Mouse (Mus musculus) liver, embryonic 15.5 days (tissue): ENCODE measurements around the gene Mrtfb. TPM values are rescaled to one million over a fixed set of nuclear protein-coding genes. Genes with fewer than 3 reads are reported as not detected.
"Not testable (repeated sequence)": the region's sequence is repeated elsewhere in the genome, so short reads cannot be mapped to it uniquely, and the experiment has no call there.

ENCODE experiments used
- ATAC-seq: fragments of 200-750 bp; cut with Nextera tagmentation; 2 replicates; pipeline ENCODE4 v1.8.0; 2017; ENCODE audit warnings: moderate number of reproducible peaks, mild to moderate bottlenecking, moderate library complexity; ENCODE audit not compliant: insufficient read depth
- H3K27ac ChIP-seq: fragments of 300-500 bp; sonication (generic); replicated peaks from 2 replicates; pipeline ENCODE4 v1.5.1; 2015; ENCODE audit warnings: mild to moderate bottlenecking, inconsistent platforms
- H3K27me3 ChIP-seq: fragments of 300-500 bp; sonication (generic); 2 replicates; pipeline ENCODE4 v1.6.1; 2015; ENCODE audit warnings: mild to moderate bottlenecking, inconsistent platforms
- H3K36me3 ChIP-seq: fragments of 300-500 bp; sonication (generic); replicated peaks from 2 replicates; pipeline ENCODE4 v1.6.1; 2015; ENCODE audit warnings: moderate library complexity, mild to moderate bottlenecking, inconsistent platforms
- H3K4me1 ChIP-seq: fragments of 300-500 bp; sonication (generic); replicated peaks from 2 replicates; pipeline ENCODE4 v1.6.1; 2015; ENCODE audit warnings: inconsistent platforms
- H3K4me2 ChIP-seq: fragments of 300-500 bp; sonication (generic); 2 replicates; pipeline ENCODE4 v1.6.1; 2015; ENCODE audit warnings: moderate library complexity, mild to moderate bottlenecking, inconsistent platforms
- H3K4me3 ChIP-seq: fragments of 300-500 bp; sonication (generic); replicated peaks from 2 replicates; pipeline ENCODE4 v1.5.1; 2015; ENCODE audit warnings: mild to moderate bottlenecking, inconsistent platforms
- H3K9ac ChIP-seq: fragments of 300-500 bp; sonication (generic); 2 replicates; pipeline ENCODE4 v1.6.1; 2015; ENCODE audit warnings: moderate library complexity, mild to moderate bottlenecking, inconsistent platforms
- H3K9me3 ChIP-seq: fragments of 300-500 bp; sonication (generic); replicated peaks from 2 replicates; pipeline ENCODE4 v1.6.1; 2016; ENCODE audit warnings: inconsistent platforms
- WGBS: fragments of 180-500 bp; shearing (Covaris S2); methylation state at CpG from one replicate; pipeline ENCODE4 v1.1.7; 2015; ENCODE audit warnings: mixed read lengths; ENCODE audit not compliant: insufficient replicate concordance; 5-methylcytosine and 5-hydroxymethylcytosine counted together
- polyA plus RNA-seq: library from polyadenylated mRNA; unstranded; fragments of >200 nt; fragmentation: Nextera tagmentation; extraction: Ambion mirVana; gene quantifications from 2 replicates; pipeline ENCODE4 v1.2.1, GENCODE M21; 2015

The Mrtfb gene
- polyA plus RNA-seq, 1 experiment from 2014 or later: 3.3 TPM

GRCm38 (mm10) chr16:13276709-13277399 lies 20.6 kb downstream of the Mrtfb start:
- ATAC-seq: no peak
- Histone ChIP-seq H3K4me2 (no peak overlapping the region), H3K36me3 (no peaks in the 10 kb centered on the region), H3K4me3 (no peak overlapping the region), H3K9ac (no peak overlapping the region), H3K27ac (0 out of 2 replicates have a peak overlapping the region, but pooled peaks have one; percentile 38), H3K4me1 (0 out of 2 replicates have a peak, but pooled peaks cover 3% of the 10 kb centered on the region), H3K9me3 (no peaks in the 10 kb centered on the region), H3K27me3 (no peaks in the 10 kb centered on the region)
- WGBS: 44% methylated on average over 3 of the region's 3 CpGs

GRCm38 (mm10) chr16:13286425-13286824 lies 30.1 kb downstream of the Mrtfb start:
- H3K9me3 ChIP-seq, H3K4me1 ChIP-seq, H3K36me3 ChIP-seq, H3K27me3 ChIP-seq, H3K4me3 ChIP-seq, ATAC-seq, H3K9ac ChIP-seq, H3K4me2 ChIP-seq, H3K27ac ChIP-seq: not testable (repeated sequence)

GRCm38 (mm10) chr16:13297860-13298259 lies 41.6 kb downstream of the Mrtfb start:
- Histone ChIP-seq H3K4me2 (no peak overlapping the region), H3K27ac (no peak overlapping the region), H3K27me3 (no peaks in the 10 kb centered on the region), H3K4me3 (no peak overlapping the region), H3K9me3 (no peaks in the 10 kb centered on the region), H3K4me1 (0 out of 2 replicates have a peak, but pooled peaks cover 3% of the 10 kb centered on the region), H3K9ac (no peak overlapping the region), H3K36me3 (no peaks in the 10 kb centered on the region)
- WGBS: 17% methylated on average over 1 of the region's 1 CpGs
- no peak for ATAC-seq

GRCm38 (mm10) chr16:13298991-13299390 lies 42.7 kb downstream of the Mrtfb start:
- Histone ChIP-seq H3K9me3 (no peaks in the 10 kb centered on the region), H3K27ac (no peak overlapping the region), H3K36me3 (no peaks in the 10 kb centered on the region), H3K4me2 (no peak overlapping the region), H3K27me3 (no peaks in the 10 kb centered on the region), H3K9ac (no peak overlapping the region), H3K4me3 (no peak overlapping the region), H3K4me1 (0 out of 2 replicates have a peak, but pooled peaks cover 3% of the 10 kb centered on the region)
- WGBS: 23% methylated on average over 2 of the region's 2 CpGs
- no peak for ATAC-seq

GRCm38 (mm10) chr16:13306065-13306695 lies 49.9 kb downstream of the Mrtfb start:
- Histone ChIP-seq H3K27me3 (no peaks in the 10 kb centered on the region), H3K27ac (no peak overlapping the region), H3K36me3 (no peaks in the 10 kb centered on the region), H3K4me2 (no peak overlapping the region), H3K9ac (no peak overlapping the region), H3K9me3 (no peaks in the 10 kb centered on the region), H3K4me1 (no peaks in the 10 kb centered on the region), H3K4me3 (no peak overlapping the region)
- 55% methylated on average over 3 of the region's 3 CpGs for WGBS
- no peak for ATAC-seq

- H3K4me2 ChIP-seq: no peak overlapping the region
- H3K4me1 ChIP-seq: peaks cover 10% of the 10 kb centered on the region
- H3K27me3 ChIP-seq: no peaks in the 10 kb centered on the region
- H3K36me3 ChIP-seq: no peaks in the 10 kb centered on the region
- no peak for ATAC-seq
- H3K4me3 ChIP-seq: no peak overlapping the region
- no peak overlapping the region for H3K9ac ChIP-seq
- no peaks in the 10 kb centered on the region for H3K9me3 ChIP-seq
- no peak overlapping the region for H3K27ac ChIP-seq
- WGBS: 20% methylated on average over 1 of the region's 1 CpGs
Measured at GRCm38 (mm10) chr16:13310096-13310683, 53.9 kb downstream of the Mrtfb start.

GRCm38 (mm10) chr16:13311374-13311773 lies 55.1 kb downstream of the Mrtfb start:
- no peak overlapping the region for H3K4me3 ChIP-seq
- 32% methylated on average over 1 of the region's 1 CpGs for WGBS
- no peak for ATAC-seq
- H3K4me2 ChIP-seq: no peak overlapping the region
- H3K27ac ChIP-seq: no peak overlapping the region
- H3K27me3 ChIP-seq: no peaks in the 10 kb centered on the region
- H3K4me1 ChIP-seq: peaks cover 10% of the 10 kb centered on the region
- no peak overlapping the region for H3K9ac ChIP-seq
- no peaks in the 10 kb centered on the region for H3K9me3 ChIP-seq
- no peaks in the 10 kb centered on the region for H3K36me3 ChIP-seq

GRCm38 (mm10) chr16:13313096-13313719 lies 56.9 kb downstream of the Mrtfb start:
- Histone ChIP-seq H3K27ac (no peak overlapping the region), H3K4me2 (no peak overlapping the region), H3K9ac (no peak overlapping the region), H3K4me3 (no peak overlapping the region), H3K36me3 (no peaks in the 10 kb centered on the region), H3K27me3 (no peaks in the 10 kb centered on the region), H3K4me1 (peaks cover 10% of the 10 kb centered on the region), H3K9me3 (no peaks in the 10 kb centered on the region)
- no peak for ATAC-seq
- 71% methylated on average over 5 of the region's 5 CpGs for WGBS

- WGBS: 58% methylated on average over 6 of the region's 6 CpGs
- no peak overlapping the region for H3K27ac ChIP-seq
- no peak overlapping the region for H3K4me2 ChIP-seq
- no peaks in the 10 kb centered on the region for H3K9me3 ChIP-seq
- no peaks in the 10 kb centered on the region for H3K27me3 ChIP-seq
- no peak for ATAC-seq
- H3K36me3 ChIP-seq: no peaks in the 10 kb centered on the region
- H3K9ac ChIP-seq: no peak overlapping the region
- no peak overlapping the region for H3K4me3 ChIP-seq
- H3K4me1 ChIP-seq: peaks cover 3% of the 10 kb centered on the region; the same call in 1 of the 2 replicates
Measured at GRCm38 (mm10) chr16:13323751-13324150, 67.5 kb downstream of the Mrtfb start.

GRCm38 (mm10) chr16:13326622-13327021 lies 70.3 kb downstream of the Mrtfb start:
- H3K4me3 ChIP-seq: no peak overlapping the region
- no peaks in the 10 kb centered on the region for H3K36me3 ChIP-seq
- H3K27ac ChIP-seq: no peak overlapping the region
- ATAC-seq: no peak
- WGBS: 70% methylated on average over 3 of the region's 3 CpGs
- H3K9ac ChIP-seq: no peak overlapping the region
- H3K27me3 ChIP-seq: no peaks in the 10 kb centered on the region
- H3K4me2 ChIP-seq: no peak overlapping the region
- peaks cover 18% of the 10 kb centered on the region for H3K4me1 ChIP-seq
- H3K9me3 ChIP-seq: no peaks in the 10 kb centered on the region

- H3K36me3 ChIP-seq: no peaks in the 10 kb centered on the region
- H3K4me2 ChIP-seq: no peak overlapping the region
- no peaks in the 10 kb centered on the region for H3K27me3 ChIP-seq
- peaks cover 18% of the 10 kb centered on the region for H3K4me1 ChIP-seq
- H3K9ac ChIP-seq: no peak overlapping the region
- no peak for ATAC-seq
- H3K4me3 ChIP-seq: no peak overlapping the region
- H3K27ac ChIP-seq: no peak overlapping the region
- no peaks in the 10 kb centered on the region for H3K9me3 ChIP-seq
- WGBS: 62% methylated on average over 4 of the region's 4 CpGs
Measured at GRCm38 (mm10) chr16:13328646-13329045, 72.4 kb downstream of the Mrtfb start.
